Mouse (Mus musculus): Measurements from ENCODE around the gene Sept12.

Sept12 gene

DNA sequence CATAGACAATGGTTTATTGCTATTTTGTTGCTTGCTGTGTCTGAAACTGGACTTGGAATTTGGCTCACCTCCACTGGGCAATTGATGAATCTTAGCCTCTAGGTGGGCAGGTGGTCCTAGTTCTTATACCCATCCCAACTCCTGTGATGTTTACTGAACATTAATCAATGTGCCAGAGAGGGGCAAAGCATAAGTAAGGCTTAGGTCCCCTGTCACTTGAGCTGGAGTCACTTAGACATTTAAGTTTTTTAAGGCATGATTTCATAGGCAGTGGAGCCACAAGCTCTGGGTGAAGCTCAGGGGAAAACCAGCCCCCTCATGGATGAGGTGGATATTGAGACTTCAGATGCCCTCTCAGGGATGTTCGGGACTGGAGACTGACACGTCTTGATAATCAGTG lies 59.2 kb downstream of the Sept12 start, which contains the start of gene Nudt16l1:
Nudt16l1 (plus strand) TSS at position 301 of the 400 bp plus-strand sequence.
- DNase-seq (ENCODE audit: low read depth, low spot score): no peak

DNA sequence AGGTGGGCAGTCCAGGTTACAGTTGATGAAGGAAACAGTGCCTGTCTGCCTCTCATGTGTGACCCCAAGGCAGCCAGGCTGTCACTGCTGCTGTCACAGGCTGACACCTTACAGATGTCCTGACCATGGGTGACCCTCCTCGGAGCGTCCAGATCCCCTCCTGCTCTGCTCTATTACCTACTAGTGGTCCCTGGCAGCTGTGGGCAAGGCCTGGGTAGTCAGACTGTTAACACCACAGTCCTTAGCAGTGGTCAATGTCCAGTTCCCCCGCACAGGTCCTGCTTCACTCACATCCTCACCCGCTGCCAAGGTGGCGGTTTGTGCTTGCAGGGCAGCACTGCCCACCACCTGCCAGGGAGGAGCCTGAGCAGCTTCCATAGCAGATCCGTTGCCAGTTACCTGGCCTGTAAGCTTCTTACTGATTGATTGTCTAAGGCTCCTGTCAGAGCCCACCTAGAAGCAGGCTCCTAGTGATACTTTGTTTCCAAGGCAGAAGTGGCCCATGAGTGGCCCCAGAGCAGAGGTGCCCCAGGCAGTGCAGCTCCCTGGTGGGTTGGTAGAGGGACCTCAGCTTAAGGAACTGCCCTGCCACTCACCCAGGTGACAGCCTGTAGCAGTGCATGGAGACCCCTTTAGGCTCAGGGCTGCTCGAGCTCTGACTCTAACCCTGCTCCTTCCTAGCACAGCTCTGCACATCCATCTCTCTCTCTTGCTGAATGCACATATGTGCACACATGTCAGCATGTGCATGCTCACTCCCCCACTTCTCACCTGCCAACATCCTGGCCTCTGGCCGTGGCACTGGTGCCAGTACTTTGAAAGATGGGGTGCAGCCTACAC lies 60.1 kb downstream of the Sept12 start:
- no peak for DNase-seq (ENCODE audit: low read depth, low spot score)

Data from WW6 (cell line).